Mouse (Mus musculus) midbrain, postnatal 0 days (tissue): ENCODE data around the gene Tnfrsf23. TPM values are rescaled to one million over a fixed set of nuclear protein-coding genes. Genes with fewer than 3 reads are reported as not detected.
"Not testable (repeated sequence)": the region's sequence is repeated elsewhere in the genome, so short reads cannot be mapped to it uniquely, and the experiment has no call there.

ENCODE experiments used
- ATAC-seq: fragments of 200-750 bp; cut with Nextera tagmentation; 2 replicates; pipeline ENCODE4 v1.8.0; 2017; ENCODE audit warnings: moderate number of reproducible peaks, mild to moderate bottlenecking, moderate TSS enrichment, moderate library complexity; ENCODE audit not compliant: low FRiP score
- DNase-seq: peaks from one replicate; pipeline ENCODE4 v3.0.0-alpha.2; 2015; ENCODE audit warnings: low spot score
- H3K27ac ChIP-seq: fragments of 300-500 bp; sonication (generic); 2 replicates; pipeline ENCODE4 v1.5.1; 2014; ENCODE audit warnings: low read depth, mild to moderate bottlenecking, low read length, mixed read lengths
- H3K27me3 ChIP-seq: fragments of 300-500 bp; sonication (generic); 2 replicates; pipeline ENCODE4 v1.6.1; 2014; ENCODE audit warnings: low read length, control low read depth, mixed read lengths; ENCODE audit not compliant: insufficient read depth
- H3K36me3 ChIP-seq: fragments of 300-500 bp; sonication (generic); 2 replicates; pipeline ENCODE4 v1.6.1; 2014; ENCODE audit warnings: low read length, control low read depth, mixed read lengths; ENCODE audit not compliant: insufficient read depth
- H3K4me1 ChIP-seq: fragments of 300-500 bp; sonication (generic); 2 replicates; pipeline ENCODE4 v1.6.1; 2014; ENCODE audit warnings: mild to moderate bottlenecking, control low read depth, antibody characterized with exemption, low read length, mixed read lengths; ENCODE audit not compliant: insufficient read depth
- H3K4me2 ChIP-seq: fragments of 300-500 bp; sonication (generic); 2 replicates; pipeline ENCODE4 v1.6.1; 2014; ENCODE audit warnings: low read depth, mild to moderate bottlenecking, low read length, mixed read lengths; ENCODE audit not compliant: poor library complexity, severe bottlenecking
- H3K4me3 ChIP-seq: fragments of 300-500 bp; sonication (generic); 2 replicates; pipeline ENCODE4 v1.5.1; 2014; ENCODE audit warnings: low read depth, mild to moderate bottlenecking, low read length, moderate library complexity
- H3K9ac ChIP-seq: fragments of 300-500 bp; sonication (generic); replicated peaks from 2 replicates; pipeline ENCODE4 v1.6.1; 2014; ENCODE audit warnings: mild to moderate bottlenecking, low read length, moderate library complexity, mixed read lengths; ENCODE audit not compliant: poor library complexity, severe bottlenecking
- H3K9me3 ChIP-seq: fragments of 300-500 bp; sonication (generic); 2 replicates; pipeline ENCODE4 v1.6.1; 2016; ENCODE audit warnings: low read length, control low read depth
- CTCF ChIP-seq: IDR thresholded peaks from 2 replicates; pipeline ENCODE4 v1.5.1; 2016; ENCODE audit warnings: antibody characterized with exemption, mild to moderate bottlenecking
- WGBS: fragments of 180-500 bp; shearing (Covaris S2); extraction: QIAGEN DNeasy Blood & Tissue Kit; methylation state at CpG from one replicate; pipeline ENCODE4 v1.1.7; 2014; 5-methylcytosine and 5-hydroxymethylcytosine counted together
- polyA plus RNA-seq: library from polyadenylated mRNA; unstranded; fragments of >200 nt; fragmentation: Nextera tagmentation; extraction: Ambion mirVana; gene quantifications from 2 replicates; pipeline ENCODE4 v1.2.1, GENCODE M21; 2015
- total RNA-seq: library from RNA; depleted of rRNA; stranded (reverse); fragments of >200 nt; gene quantifications from 2 replicates; pipeline ENCODE4 v1.2.3, GENCODE M21; 2014

The Tnfrsf23 gene
- total and polyA plus RNA-seq, 2 experiments from 2014 or later: 1.6 to 1.7 TPM

DNA sequence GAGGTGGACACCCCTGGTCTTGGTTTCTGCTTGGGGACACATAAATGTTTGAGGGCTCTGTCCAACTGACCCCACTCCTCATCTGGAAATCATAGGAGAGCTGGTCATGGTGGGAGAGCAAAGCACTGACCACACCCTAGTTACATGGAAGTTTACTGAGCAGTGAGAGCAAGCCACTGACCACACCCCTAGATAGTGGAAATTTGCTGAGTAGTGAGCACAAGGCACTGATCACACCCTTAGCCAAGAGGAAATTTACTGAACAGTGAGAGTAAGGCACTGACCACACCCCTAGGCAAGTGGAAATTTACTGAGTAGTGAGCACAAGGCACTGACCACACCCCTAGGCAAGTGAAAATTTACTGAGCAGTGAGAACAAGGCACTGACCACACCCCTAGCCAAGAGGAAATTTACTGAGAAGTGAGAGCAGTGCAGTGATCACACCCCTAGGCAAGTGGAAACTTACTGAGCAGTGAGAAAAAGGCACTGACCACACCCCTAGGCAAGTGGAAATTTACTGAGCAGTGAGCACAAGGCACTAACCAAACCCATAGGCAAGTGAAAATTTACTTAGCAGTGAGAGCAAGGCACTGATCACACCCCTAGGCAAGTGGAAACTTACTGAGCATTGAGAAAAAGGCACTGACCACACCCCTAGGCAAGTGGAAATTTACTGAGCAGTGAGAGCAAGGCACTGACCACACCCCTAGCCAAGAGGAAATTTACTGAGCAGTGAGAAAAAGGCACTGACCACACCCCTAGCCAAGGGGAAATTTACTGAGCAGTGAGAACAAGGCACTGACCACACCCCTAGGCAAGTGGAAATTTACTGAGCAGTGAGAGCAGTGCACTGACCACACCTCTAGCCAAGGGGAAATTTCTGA, 19.0 kb downstream of the Tnfrsf23 start:
- H3K9ac ChIP-seq: no peak overlapping the region
- H3K4me1 ChIP-seq: no peaks in the 10 kb centered on the region
- no peaks in the 10 kb centered on the region for H3K36me3 ChIP-seq
- no peak for TF ChIP-seq CTCF
- H3K4me2 ChIP-seq: no peak overlapping the region
- H3K4me3 ChIP-seq: no peak overlapping the region
- ATAC-seq (no peak), DNase-seq (no peak)
- no peak overlapping the region for H3K27ac ChIP-seq
- H3K27me3 ChIP-seq: no peaks in the 10 kb centered on the region
- H3K9me3 ChIP-seq: no peaks in the 10 kb centered on the region

DNA sequence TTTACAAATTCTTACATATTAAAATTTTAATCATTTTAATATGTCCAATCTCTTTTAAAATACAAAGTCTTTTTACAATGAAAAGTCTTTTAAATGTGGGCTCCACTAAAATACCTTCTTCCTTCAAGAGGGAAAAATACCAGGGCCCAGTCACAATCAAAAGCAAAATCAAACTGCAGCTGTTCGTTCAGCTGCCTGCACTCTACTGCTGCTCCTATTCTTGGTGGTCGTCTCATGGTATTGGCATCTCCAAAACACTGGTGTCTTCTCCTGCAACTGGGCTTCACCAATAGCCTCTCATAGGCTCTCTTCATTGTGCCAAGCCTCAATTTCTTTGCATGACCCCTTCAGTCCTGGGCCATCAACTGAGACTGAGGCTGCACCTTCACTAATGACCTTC, 22.2 kb downstream of the Tnfrsf23 start:
- H3K4me3 ChIP-seq: no peak overlapping the region
- no peak overlapping the region for H3K4me2 ChIP-seq
- no peaks in the 10 kb centered on the region for H3K9me3 ChIP-seq
- no peaks in the 10 kb centered on the region for H3K4me1 ChIP-seq
- ATAC-seq (no peak), DNase-seq (no peak)
- H3K27me3 ChIP-seq: no peaks in the 10 kb centered on the region
- H3K27ac ChIP-seq: no peak overlapping the region
- TF ChIP-seq CTCF: no peak
- no peak overlapping the region for H3K9ac ChIP-seq
- H3K36me3 ChIP-seq: no peaks in the 10 kb centered on the region
- WGBS: 92% methylated on average over 2 of the region's 2 CpGs

DNA sequence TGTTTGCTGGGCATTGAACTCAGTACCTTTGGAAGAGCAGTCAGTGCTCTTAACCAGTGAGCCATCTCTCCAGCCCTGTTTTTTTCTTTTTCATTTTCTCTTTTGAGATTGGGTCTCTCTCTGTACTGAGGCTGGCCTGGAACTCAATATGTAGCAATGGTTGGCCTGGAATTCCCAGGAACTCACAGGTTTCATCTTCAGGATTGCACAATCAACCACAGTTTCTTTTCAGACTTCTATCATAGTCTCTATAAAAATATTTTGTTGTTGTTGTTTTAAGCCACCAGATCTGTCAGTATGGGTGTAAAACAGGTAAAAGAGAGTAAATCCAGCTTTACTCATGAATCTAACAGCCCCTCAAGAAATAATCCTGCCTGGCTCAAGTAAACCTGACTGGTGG, 24.9 kb downstream of the Tnfrsf23 start:
- Histone ChIP-seq H3K9me3 (no peaks in the 10 kb centered on the region), H3K9ac (no peak overlapping the region), H3K4me2 (no peak overlapping the region), H3K27me3 (no peaks in the 10 kb centered on the region), H3K36me3 (no peaks in the 10 kb centered on the region), H3K4me3 (no peak overlapping the region), H3K27ac (no peak overlapping the region), H3K4me1 (no peaks in the 10 kb centered on the region)
- no peak for ATAC-seq
- no peak for TF ChIP-seq CTCF
- no peak for DNase-seq

DNA sequence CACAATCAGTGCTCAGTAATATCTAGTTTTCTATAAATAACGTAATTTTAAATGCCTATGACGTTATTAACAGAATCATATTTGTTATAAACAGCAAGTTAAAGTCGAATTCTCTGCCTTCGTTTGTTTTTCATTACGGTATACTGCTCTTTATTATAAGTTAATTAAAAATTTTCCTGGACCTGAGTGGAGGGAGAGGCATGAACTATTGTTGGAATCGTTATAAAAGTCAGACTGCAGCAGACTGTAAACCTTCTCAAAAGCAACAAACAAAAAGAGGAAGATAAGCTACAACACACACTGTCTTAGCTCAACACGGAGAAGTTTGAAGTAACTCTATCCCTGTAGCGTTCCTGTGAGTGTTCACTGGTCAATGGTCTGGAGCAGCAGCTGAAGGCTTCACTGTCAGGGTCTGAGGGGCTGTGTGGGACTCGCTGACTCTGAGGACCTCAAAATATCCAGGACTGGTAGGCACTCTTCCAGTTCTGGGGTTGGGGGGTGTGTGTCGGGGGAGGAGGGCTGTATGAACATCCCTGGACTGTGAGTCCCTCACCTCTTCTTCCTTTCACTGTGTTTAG, 35.8 kb downstream of the Tnfrsf23 start:
- H3K36me3 ChIP-seq, DNase-seq, H3K27ac ChIP-seq, ATAC-seq, H3K27me3 ChIP-seq, H3K9ac ChIP-seq, H3K9me3 ChIP-seq, H3K4me1 ChIP-seq: not testable (repeated sequence)
- WGBS: 52% methylated on average over 10 of the region's 10 CpGs
- Histone ChIP-seq H3K4me3 (peak overlapping the region; percentile 61), H3K4me2 (peak overlapping the region; percentile 79)

DNA sequence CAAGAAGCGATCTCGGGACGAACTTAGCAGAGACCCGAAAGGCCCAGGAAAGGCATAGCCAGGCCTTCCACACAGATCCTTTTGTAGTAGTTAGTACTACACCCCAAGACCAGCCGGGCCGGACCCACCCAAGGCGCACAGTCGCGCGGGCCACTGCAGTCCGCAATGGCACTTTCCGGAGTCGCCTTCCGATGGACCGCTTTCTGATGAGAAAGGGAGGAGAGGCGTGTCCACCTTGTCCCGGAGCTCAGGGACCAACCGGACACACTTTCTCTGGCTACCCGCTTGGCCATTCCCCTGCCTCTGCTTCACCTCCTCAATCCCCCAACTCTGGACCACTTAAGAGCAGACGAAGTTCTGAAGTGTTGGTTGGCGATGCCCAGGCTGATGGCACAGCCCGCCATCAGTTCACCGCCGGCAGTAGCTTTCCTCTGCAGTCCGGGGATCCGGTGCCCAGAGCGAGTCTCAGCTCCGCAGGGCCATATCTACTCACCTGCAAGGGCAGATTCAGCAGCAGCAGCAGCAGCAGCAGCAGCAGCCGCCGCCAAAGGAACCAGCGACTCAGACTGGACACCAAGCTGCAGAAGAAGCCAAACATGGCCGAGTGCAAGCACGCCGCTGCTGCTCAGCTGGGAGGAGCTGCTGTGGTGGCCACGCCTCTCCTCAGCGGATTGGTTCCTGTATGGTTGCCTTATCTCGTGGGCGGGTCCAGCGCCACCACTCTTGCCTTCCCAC, 36.5 kb downstream of the Tnfrsf23 start, which contains the start of gene Tnfrsf22:
Gene Tnfrsf22 (minus strand): TSS at position 628 of the 735 bp plus-strand sequence.
- Histone ChIP-seq H3K4me3 (peak within 1 kb of the TSS; percentile 61), H3K27me3 (no peaks in the 10 kb centered on the region), H3K4me1 (no peaks in the 10 kb centered on the region), H3K9ac (peak within 1 kb of the TSS; percentile 62), H3K36me3 (no peaks in the 10 kb centered on the region), H3K27ac (no peak within 1 kb of the TSS), H3K9me3 (no peaks in the 10 kb centered on the region), H3K4me2 (peak within 1 kb of the TSS; percentile 79)
- 2% methylated on average over 39 of the region's 39 CpGs for WGBS
- peak; percentile 44 for TF ChIP-seq CTCF
- DNase-seq (peak; percentile 88), ATAC-seq (peak; percentile 95)

DNA sequence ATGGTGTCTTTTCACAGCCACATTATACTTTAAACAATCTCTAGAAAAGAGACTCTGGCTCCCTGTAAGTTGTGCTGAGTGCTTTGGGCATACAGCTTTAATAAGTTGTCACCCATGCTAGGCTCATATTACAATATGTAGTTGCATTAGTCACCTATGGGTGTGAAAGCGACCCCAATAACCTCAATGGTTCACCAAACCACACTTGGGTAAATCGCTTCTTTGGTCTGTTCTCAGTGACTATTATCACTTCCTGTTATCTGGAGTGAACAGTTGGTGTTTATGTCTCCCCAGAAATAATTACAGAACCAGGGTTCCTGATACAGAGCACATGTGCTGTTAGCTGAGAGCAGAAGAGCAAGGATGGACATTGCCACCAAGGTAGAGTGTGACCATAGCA, 41.7 kb downstream of the Tnfrsf23 start:
- DNase-seq, H3K9ac ChIP-seq, H3K36me3 ChIP-seq, H3K4me2 ChIP-seq, H3K27me3 ChIP-seq, ATAC-seq, H3K27ac ChIP-seq, H3K9me3 ChIP-seq, H3K4me1 ChIP-seq, H3K4me3 ChIP-seq: not testable (repeated sequence)
- WGBS: 93% methylated on average over 2 of the region's 2 CpGs
